Mouse (Mus musculus) small intestine, adult 2 months (tissue): ENCODE results near the gene Mroh8. TPM values are rescaled to one million over a fixed set of nuclear protein-coding genes. Genes with fewer than 3 reads are reported as not detected.
A peak's percentile ranks its signal among the peaks of the same experiment; 100 is the strongest.

ENCODE experiments used
- H3K27ac ChIP-seq: fragments of 200-500 bp; 2 replicates; pipeline ENCODE4 v1.5.1; 2012; ENCODE audit warnings: low read depth, low read length, control low read depth, inconsistent platforms; ENCODE audit not compliant: insufficient read depth
- H3K27me3 ChIP-seq: fragments of 200-500 bp; 2 replicates; pipeline ENCODE4 v1.6.1; 2012; ENCODE audit warnings: mild to moderate bottlenecking, moderate library complexity, low read length, inconsistent platforms; ENCODE audit not compliant: control insufficient read depth, insufficient read depth
- H3K36me3 ChIP-seq: fragments of 200-500 bp; 2 replicates; pipeline ENCODE4 v1.6.1; 2012; ENCODE audit warnings: mild to moderate bottlenecking, low read length, control low read depth, inconsistent platforms; ENCODE audit not compliant: control insufficient read depth, insufficient read depth
- H3K4me1 ChIP-seq: fragments of 200-500 bp; 2 replicates; pipeline ENCODE4 v1.6.1; 2012; ENCODE audit warnings: low read length, inconsistent platforms, mixed read lengths; ENCODE audit not compliant: control insufficient read depth, insufficient read depth, insufficient read length
- H3K4me3 ChIP-seq: fragments of 200-500 bp; 2 replicates; pipeline ENCODE4 v1.5.1; 2012; ENCODE audit warnings: low read depth, mild to moderate bottlenecking, control low read depth, inconsistent platforms, low read length, moderate library complexity
- CTCF ChIP-seq: fragments of 200-500 bp; IDR thresholded peaks from 2 replicates; pipeline ENCODE4 v1.5.1; 2012; ENCODE audit warnings: low read depth, mild to moderate bottlenecking, control low read depth, inconsistent platforms, low read length, moderate library complexity, mixed read lengths; ENCODE audit not compliant: insufficient replicate concordance, insufficient read length; ENCODE audit errors: extremely low read depth
- POLR2A ChIP-seq: fragments of 200-500 bp; IDR thresholded peaks from 2 replicates; pipeline ENCODE4 v1.6.1; 2012; ENCODE audit warnings: low read depth, mild to moderate bottlenecking, control low read depth, inconsistent platforms, low read length, moderate library complexity
- WGBS: fragments of 180-500 bp; shearing (Covaris S2); methylation state at CpG from one replicate; pipeline ENCODE4 v1.1.7; 2018; 5-methylcytosine and 5-hydroxymethylcytosine counted together
- polyA plus RNA-seq: library from polyadenylated mRNA; depleted of rRNA; stranded (reverse); fragments of >200 nt; gene quantifications from 2 replicates; pipeline ENCODE4 v1.2.3, GENCODE M21; 2012; rRNA removed

The Mroh8 gene
- polyA plus RNA-seq: 0.16 and 0.17 TPM in 2 replicates

DNA sequence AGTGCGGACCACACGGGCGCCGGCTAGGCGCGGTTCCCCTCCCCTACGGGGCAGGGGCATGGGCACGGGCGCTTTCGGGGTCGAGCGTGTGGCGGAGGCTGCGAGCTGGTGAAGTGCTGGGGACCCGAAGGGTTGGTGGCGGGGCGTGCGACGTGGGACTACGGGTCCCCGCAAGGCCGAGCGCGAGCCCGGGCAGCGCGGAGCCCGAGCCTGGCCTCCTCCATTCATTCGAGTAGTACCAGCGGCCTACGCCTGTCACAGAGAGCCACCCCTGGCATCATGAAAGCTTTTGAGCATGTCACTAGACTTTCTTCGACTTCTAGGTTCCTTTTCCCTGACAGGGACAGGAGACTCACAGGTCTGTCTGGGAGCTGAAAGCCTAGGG lies at the start of gene Mroh8:
Mroh8 (minus strand) TSS at position 134 of the 385 bp plus-strand sequence.
- TF ChIP-seq POLR2A (no peak), CTCF (no peak)

DNA sequence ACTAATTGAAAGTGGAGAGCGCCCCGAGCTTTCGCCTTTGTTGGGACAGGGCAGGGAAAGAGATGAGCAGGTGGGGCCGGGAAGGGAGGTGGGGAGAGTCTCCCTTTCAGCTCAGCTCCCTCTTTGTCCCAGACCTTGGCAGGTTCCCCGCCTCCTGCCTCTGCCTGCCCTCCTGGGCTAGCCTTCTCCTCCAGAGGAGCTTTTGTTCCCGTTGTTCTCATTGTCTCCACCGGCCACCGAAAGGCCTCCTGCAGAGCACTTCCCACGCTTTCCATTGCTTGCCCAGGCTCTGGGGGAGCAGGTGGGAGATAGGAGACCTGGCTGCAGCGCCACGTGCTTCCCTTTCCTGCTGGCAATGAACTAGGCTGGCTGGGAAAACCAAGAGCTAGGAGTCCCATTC lies 49.2 kb upstream of the Mroh8 start:
- Histone ChIP-seq H3K27ac (no peak overlapping the region), H3K4me1 (no peaks in the 10 kb centered on the region)
- WGBS: 73% methylated on average over 11 of the region's 11 CpGs

More for the DNA sequence above, at the start of gene Mroh8:
- peak within 1 kb of the TSS; percentile 90 for H3K4me3 ChIP-seq
- no peaks in the 10 kb centered on the region for H3K27me3 ChIP-seq
- H3K36me3 ChIP-seq: peaks cover 8% of the 10 kb centered on the region
- under 1% methylated on average over 32 of the region's 32 CpGs for WGBS
- peaks cover 4% of the 10 kb centered on the region; the same call in 1 of the 2 replicates for H3K4me1 ChIP-seq
- peak within 1 kb of the TSS; percentile 79 for H3K27ac ChIP-seq

GRCm38 (mm10) chr2:157328106-157328505 lies 48.8 kb upstream of the Mroh8 start:
- no peak overlapping the region for H3K4me3 ChIP-seq
- no peak for TF ChIP-seq CTCF
- no peak for TF ChIP-seq POLR2A
- no peaks in the 10 kb centered on the region for H3K27me3 ChIP-seq
- no peak overlapping the region for H3K27ac ChIP-seq
- peaks cover 35% of the 10 kb centered on the region for H3K36me3 ChIP-seq
- WGBS: 79% methylated on average over 5 of the region's 5 CpGs
- H3K4me1 ChIP-seq: no peaks in the 10 kb centered on the region

More for the DNA sequence above, 49.2 kb upstream of the Mroh8 start:
- H3K36me3 ChIP-seq: peaks cover 34% of the 10 kb centered on the region
- no peaks in the 10 kb centered on the region for H3K27me3 ChIP-seq
- TF ChIP-seq CTCF (no peak), POLR2A (no peak)
- no peak overlapping the region for H3K4me3 ChIP-seq

DNA sequence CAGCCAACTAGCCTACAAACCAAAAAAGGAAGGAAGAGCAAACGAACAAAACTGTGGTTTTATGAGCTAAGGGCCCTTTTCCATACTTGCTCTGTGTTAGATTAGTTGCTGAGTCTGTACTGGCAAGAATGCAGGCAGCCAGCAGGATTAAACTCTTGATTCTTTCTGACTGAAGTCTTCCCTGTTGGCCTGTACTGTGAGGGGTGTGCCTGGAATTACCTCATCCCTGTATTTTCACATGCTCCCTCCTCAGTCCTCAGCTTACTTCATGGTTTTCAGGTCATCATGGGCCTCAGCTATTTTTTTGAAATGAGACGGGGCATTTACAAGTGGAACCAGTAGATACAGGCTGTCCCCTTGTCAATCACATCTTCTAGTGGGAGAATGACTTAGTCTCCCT lies 45.9 kb upstream of the Mroh8 start:
- Histone ChIP-seq H3K36me3 (peaks cover 61% of the 10 kb centered on the region), H3K4me1 (no peaks in the 10 kb centered on the region), H3K4me3 (no peak overlapping the region), H3K27me3 (no peaks in the 10 kb centered on the region), H3K27ac (no peak overlapping the region)
- no peak for TF ChIP-seq CTCF
- TF ChIP-seq POLR2A: no peak
- 78% methylated on average over 2 of the region's 2 CpGs for WGBS

GRCm38 (mm10) chr2:157322029-157322766 lies 42.8 kb upstream of the Mroh8 start:
- 84% methylated on average over 5 of the region's 5 CpGs for WGBS
- peaks cover 77% of the 10 kb centered on the region for H3K36me3 ChIP-seq

DNA sequence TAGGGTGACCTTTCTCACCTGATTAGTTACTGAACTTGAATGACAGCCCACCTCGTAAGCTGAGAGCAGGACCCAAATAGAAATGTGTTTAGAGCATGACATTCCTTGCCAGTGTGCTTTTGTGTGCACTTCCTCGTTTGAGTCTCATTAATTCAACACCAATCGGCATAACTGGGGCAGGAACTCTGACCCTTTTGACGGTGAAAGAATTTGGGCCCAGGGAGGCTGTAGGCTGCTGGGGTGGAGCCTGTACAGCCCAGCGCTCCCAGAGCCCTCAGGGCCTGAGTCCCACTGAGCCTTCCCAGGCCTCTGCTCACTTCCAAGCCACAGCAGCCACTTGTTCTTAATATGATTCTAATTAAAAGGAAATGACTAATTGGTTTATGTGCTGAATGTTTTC lies 41.5 kb upstream of the Mroh8 start:
- no peak overlapping the region for H3K4me3 ChIP-seq
- H3K36me3 ChIP-seq: peaks cover 80% of the 10 kb centered on the region
- 50% methylated on average over 5 of the region's 5 CpGs for WGBS
- H3K27me3 ChIP-seq: no peaks in the 10 kb centered on the region
- H3K27ac ChIP-seq: no peak overlapping the region
- TF ChIP-seq POLR2A (no peak), CTCF (no peak)
- H3K4me1 ChIP-seq: no peaks in the 10 kb centered on the region

More at GRCm38 (mm10) chr2:157322029-157322766, 42.8 kb upstream of the Mroh8 start:
- Histone ChIP-seq H3K27me3 (no peaks in the 10 kb centered on the region), H3K4me3 (no peak overlapping the region), H3K27ac (no peak overlapping the region), H3K4me1 (no peaks in the 10 kb centered on the region)
- TF ChIP-seq CTCF: no peak
- no peak for TF ChIP-seq POLR2A

DNA sequence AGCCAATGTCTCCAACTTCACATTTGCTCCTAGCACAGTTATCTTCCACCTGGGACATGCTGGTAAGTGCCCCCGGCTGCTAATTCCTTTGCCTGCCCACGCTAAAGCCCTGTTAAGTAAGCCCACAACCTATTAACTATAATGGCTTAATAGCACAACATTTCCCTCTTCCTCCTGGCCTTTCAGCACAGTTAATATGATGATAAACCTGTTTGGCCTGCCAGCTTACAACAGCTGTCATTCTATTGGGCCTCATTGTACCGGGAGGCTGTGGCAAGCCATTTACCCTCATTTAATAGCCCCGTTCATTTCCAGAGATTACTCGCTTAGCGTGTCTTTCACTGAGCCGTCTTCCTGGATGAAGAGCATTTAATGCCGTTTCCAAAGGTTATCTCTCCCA lies 40.8 kb upstream of the Mroh8 start:
- no peak for TF ChIP-seq POLR2A
- no peak for TF ChIP-seq CTCF
- 53% methylated on average over 8 of the region's 8 CpGs for WGBS
- Histone ChIP-seq H3K27ac (no peak overlapping the region), H3K4me1 (no peaks in the 10 kb centered on the region), H3K4me3 (no peak overlapping the region), H3K36me3 (peaks cover 83% of the 10 kb centered on the region), H3K27me3 (no peaks in the 10 kb centered on the region)
